Mouse (Mus musculus) urinary bladder, adult 2 months (tissue): ENCODE results near the gene Capn15. TPM values are rescaled to one million over a fixed set of nuclear protein-coding genes. Genes with fewer than 3 reads are reported as not detected.

Experiments
- DNase-seq: peaks from one replicate; pipeline ENCODE4 v3.0.0; 2022; ENCODE audit warnings: low spot score
- polyA plus RNA-seq: library from polyadenylated mRNA; depleted of rRNA; stranded (reverse); fragments of >200 nt; gene quantifications from 2 replicates; pipeline ENCODE4 v1.2.3, GENCODE M21; 2012; rRNA removed

Gene Capn15
- polyA plus RNA-seq, 1 experiment = 32.4 TPM

- DNase-seq = peak; percentile 50
Observed at GRCm38 (mm10) chr17:25919144-25919785, 66.3 kb downstream of the Capn15 start, which contains the start of gene Rab40c. Gene Rab40c (minus strand): TSS chr17:25919727.

- DNase-seq = no peak
Observed at GRCm38 (mm10) chr17:25918037-25918750, 67.4 kb downstream of the Capn15 start.

- DNase-seq = no peak
Observed at GRCm38 (mm10) chr17:25916931-25917647, 68.5 kb downstream of the Capn15 start.

- DNase-seq = no peak
Observed at GRCm38 (mm10) chr17:25914295-25914694, 71.3 kb downstream of the Capn15 start.

- no peak for DNase-seq
Observed at GRCm38 (mm10) chr17:25913877-25914275, 71.7 kb downstream of the Capn15 start.

- no peak for DNase-seq
Observed at GRCm38 (mm10) chr17:25913186-25913876, 72.3 kb downstream of the Capn15 start.

GRCm38 (mm10) chr17:25911816-25912215 lies 73.8 kb downstream of the Capn15 start:
- no peak for DNase-seq

Other genes with a start within 250 kb of the Capn15 start
- gene Mslnl, start 249.8 kb downstream of the Capn15 start, polyA plus RNA-seq = 0.73 and 1.1 TPM in 2 replicates
- gene Msln, start 231.4 kb downstream of the Capn15 start, polyA plus RNA-seq = 11.1 and 29.7 TPM in 2 replicates
- 24.8 and 26.1 TPM in 2 replicates for gene Narfl, start 212.0 kb downstream of the Capn15 start, polyA plus RNA-seq
- gene Haghl, start 200.1 kb downstream of the Capn15 start, polyA plus RNA-seq = 47.5 and 66.1 TPM in 2 replicates
- 0.06 and 0.18 TPM in 2 replicates for gene Ccdc78, start 199.2 kb downstream of the Capn15 start, polyA plus RNA-seq
- 96.2 and 131 TPM in 2 replicates for gene Fam173a, start 192.9 kb downstream of the Capn15 start, polyA plus RNA-seq
- gene AC134908.4, start 190.1 kb downstream of the Capn15 start, polyA plus RNA-seq = not detected in 2 replicates
- 15.4 and 16.5 TPM in 2 replicates for gene Metrn, start 188.7 kb downstream of the Capn15 start, polyA plus RNA-seq
- gene Fbxl16, start 176.7 kb downstream of the Capn15 start, polyA plus RNA-seq = 5.0 and 6.9 TPM in 2 replicates
- 23.2 and 27.6 TPM in 2 replicates for gene Wdr24, start 162.2 kb downstream of the Capn15 start, polyA plus RNA-seq
- gene Jmjd8, start 156.9 kb downstream of the Capn15 start, polyA plus RNA-seq = 55.9 and 60.7 TPM in 2 replicates
- 209 and 230 TPM in 2 replicates for gene Stub1, start 152.4 kb downstream of the Capn15 start, polyA plus RNA-seq
- gene Rhbdl1, start 148.5 kb downstream of the Capn15 start, polyA plus RNA-seq = 20.7 and 27.5 TPM in 2 replicates
- gene Gm20683, start 144.0 kb downstream of the Capn15 start, polyA plus RNA-seq = 16.8 and 20.6 TPM in 2 replicates
- 52.4 and 62.0 TPM in 2 replicates for gene Rhot2, start 140.9 kb downstream of the Capn15 start, polyA plus RNA-seq
- 12.0 and 14.4 TPM in 2 replicates for gene Wdr90, start 124.3 kb downstream of the Capn15 start, polyA plus RNA-seq
- gene Mcrip2, start 117.0 kb downstream of the Capn15 start, polyA plus RNA-seq = 11.0 and 13.6 TPM in 2 replicates
- gene Mettl26, start 110.7 kb downstream of the Capn15 start, polyA plus RNA-seq = 61.0 and 67.8 TPM in 2 replicates
- gene Wfikkn1, start 104.9 kb downstream of the Capn15 start, polyA plus RNA-seq = 0.77 and 0.93 TPM in 2 replicates
- gene Rab40c, start 66.1 kb downstream of the Capn15 start, polyA plus RNA-seq = 36.7 and 44.3 TPM in 2 replicates
- gene Pigq, start 40.9 kb downstream of the Capn15 start, polyA plus RNA-seq = 48.7 and 53.5 TPM in 2 replicates
- 0.15 TPM in 1 of 2 replicates, not detected in the other for gene Nhlrc4, start 40.8 kb downstream of the Capn15 start, polyA plus RNA-seq
- 0.06 and 0.07 TPM in 2 replicates for gene A930017K11Rik, start 33.2 kb downstream of the Capn15 start, polyA plus RNA-seq
- gene Rab11fip3, start 83.8 kb upstream of the Capn15 start, polyA plus RNA-seq = 21.2 and 28.6 TPM in 2 replicates
- 81.4 and 105 TPM in 2 replicates for gene Decr2, start 104.5 kb upstream of the Capn15 start, polyA plus RNA-seq
- gene Nme4, start 109.8 kb upstream of the Capn15 start, polyA plus RNA-seq = 13.9 and 20.6 TPM in 2 replicates
- 17.1 and 21.8 TPM in 2 replicates for gene Tmem8, start 127.5 kb upstream of the Capn15 start, polyA plus RNA-seq
- 62.8 and 76.4 TPM in 2 replicates for gene Mrpl28, start 137.7 kb upstream of the Capn15 start, polyA plus RNA-seq
- gene Axin1, start 152.9 kb upstream of the Capn15 start, polyA plus RNA-seq = 22.2 and 24.4 TPM in 2 replicates
- gene Pdia2, start 213.3 kb upstream of the Capn15 start, polyA plus RNA-seq = 0.41 and 0.72 TPM in 2 replicates
- gene Rgs11, start 217.2 kb upstream of the Capn15 start, polyA plus RNA-seq = 46.4 and 47.9 TPM in 2 replicates
- 7.2 and 12.5 TPM in 2 replicates for gene Arhgdig, start 222.0 kb upstream of the Capn15 start, polyA plus RNA-seq